In genomic region chr10:90960374-90960773, GRCm38 (mm10) we compare ENCODE assay signal across 17 mouse cellular contexts.
DNase-seq lines count a peak whose midpoint lies in the region; ATAC-seq and TF ChIP-seq lines count a peak whose summit lies in the region.
"Had no signal": no experiment of that assay in that cellular context is flagged by ENCODE, and none has a peak within 500 bp of the region (broad histone marks: within the 10 kb centered on the region; RNA-seq: fewer than 3 reads in every experiment).

No protein-coding gene starts in this region.

- H3K4me3 ChIP-seq in layer of hippocampus, adult 2 months: no peak overlapping the region
- H3K4me3 ChIP-seq: embryonic facial prominence, embryonic 12.5 days; heart, adult 2 months; heart, embryonic 15.5 days; hindbrain, embryonic 15.5 days had no signal

- intact Hi-C loops in heart, postnatal 14 days (cut with DNase I): no loop called here

- no peak for TF ChIP-seq CTCF in layer of hippocampus, adult 2 months (conservative IDR thresholded peaks at IDR 0.05)

- H3K27ac ChIP-seq in layer of hippocampus, adult 2 months: peak overlapping the region; percentile 29; the same call in 1 of the 2 replicates
- H3K27ac ChIP-seq: embryonic facial prominence, embryonic 12.5 days; heart, adult 2 months; heart, embryonic 15.5 days; hindbrain, embryonic 15.5 days had no signal

- DNase-seq in layer of hippocampus, adult 2 months (ENCODE audit: low spot score in 2 of 2): no peak
- DNase-seq in layer of hippocampus, adult 9-10 months (ENCODE audit: low spot score): no peak
- DNase-seq in cerebellum, adult 18-20 months: peak; percentile 57 to 66
- peak; percentile 65 for DNase-seq in cerebellum, adult 9-10 months
- DNase-seq in cerebellum, postnatal 25 days: peak; percentile 69 to 77
- no peak for DNase-seq in heart, postnatal 14 days
- DNase-seq: adrenal gland, adult 2 months; adrenal gland, postnatal 36 days; gastrocnemius, postnatal 14 days; heart, adult 2 months; kidney, adult 2 months had no signal

- no peak for ATAC-seq in CD4-positive, CD25-positive, alpha-beta regulatory T cell, adult 4 months
- ATAC-seq: forebrain, embryonic 16.5 days; intestine, embryonic 16.5 days had no signal

Comparison
In these comparisons a context has a peak if more than half of its experiments do, and no peak if none do; other contexts are left out.
1. DNase-seq: peak in cerebellum, adult 18-20 months (2 of 2), cerebellum, adult 9-10 months (single experiment) and cerebellum, postnatal 25 days (2 of 2); none in layer of hippocampus, adult 2 months (0 of 2), layer of hippocampus, adult 9-10 months (single experiment) and heart, postnatal 14 days (0 of 2).